8 mouse cellular contexts compared by ENCODE assay signal in the genomic region with DNA sequence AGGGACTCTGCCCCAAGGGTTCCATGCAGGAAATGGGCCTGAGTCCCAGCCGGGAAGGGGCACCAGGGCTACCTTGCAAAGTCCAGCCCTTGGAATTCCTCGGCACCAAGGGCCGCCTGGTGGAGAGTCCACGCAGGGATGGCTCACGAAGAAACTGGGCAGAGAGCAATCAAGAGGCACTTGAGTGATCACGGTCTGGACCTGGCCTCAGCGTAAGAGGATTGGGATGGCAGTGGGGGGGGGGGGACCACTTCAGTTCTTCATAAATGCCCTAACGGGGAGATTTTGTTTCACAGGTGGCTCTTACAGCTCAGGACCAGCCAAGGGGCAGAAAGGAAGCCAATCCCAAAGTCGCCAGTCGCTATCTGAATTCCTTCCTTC. TPM values are rescaled to one million over a fixed set of nuclear protein-coding genes. Genes with fewer than 3 reads are reported as not detected.
DNase-seq lines count a peak whose midpoint lies in the region; ATAC-seq and TF ChIP-seq lines count a peak whose summit lies in the region.

No protein-coding gene starts in this region.

- peaks cover 6% of the 10 kb centered on the region; the same call in 1 of the 2 replicates for H3K36me3 ChIP-seq in heart, embryonic 13.5 days
- no peaks in the 10 kb centered on the region for H3K36me3 ChIP-seq in forebrain, embryonic 15.5 days
- no peaks in the 10 kb centered on the region for H3K36me3 ChIP-seq in myocyte (ENCODE audit: control insufficient read depth, insufficient read depth)

- H3K27ac ChIP-seq in heart, embryonic 13.5 days (replicated peaks), result peak overlapping the region; percentile 85
- peak overlapping the region; percentile 86 for H3K27ac ChIP-seq in forebrain, embryonic 15.5 days (replicated peaks)

- peak overlapping the region; percentile 24 for H3K4me3 ChIP-seq in heart, embryonic 13.5 days
- no peak overlapping the region for H3K4me3 ChIP-seq in forebrain, embryonic 15.5 days
- no peak overlapping the region for H3K4me3 ChIP-seq in myocyte

- 7% methylated on average over 10 of the region's 10 CpGs for WGBS in heart, embryonic 13.5 days
- WGBS in forebrain, embryonic 15.5 days, result 5% methylated on average over 10 of the region's 10 CpGs

- H3K4me1 ChIP-seq in heart, embryonic 13.5 days, result peaks cover 54% of the 10 kb centered on the region
- H3K4me1 ChIP-seq in forebrain, embryonic 15.5 days, result peaks cover 51% of the 10 kb centered on the region

- DNase-seq in heart, postnatal 4 days, result no peak
- peak; percentile 77 to 87 for DNase-seq in kidney, postnatal 25 days
- no peak for DNase-seq in adipocyte (ENCODE audit: low spot score)
- no peak for DNase-seq in layer of hippocampus, adult 18-20 months (ENCODE audit: low spot score in 2 of 2)

- H3K79me2 ChIP-seq in myocyte (ENCODE audit: control insufficient read depth, insufficient read depth), result no peaks in the 10 kb centered on the region

- H3K9ac ChIP-seq in heart, embryonic 13.5 days, result peak overlapping the region; percentile 77
- H3K9ac ChIP-seq in forebrain, embryonic 15.5 days (replicated peaks), result no peak overlapping the region

- peak overlapping the region; percentile 64 for H3K4me2 ChIP-seq in heart, embryonic 13.5 days
- peak overlapping the region; percentile 19 for H3K4me2 ChIP-seq in forebrain, embryonic 15.5 days (replicated peaks)
- peak overlapping the region; percentile 1 for H3K4me2 ChIP-seq in myocyte (ENCODE audit: low read depth)

- no peaks in the 10 kb centered on the region for H3K27me3 ChIP-seq in heart, embryonic 13.5 days (replicated peaks)
- H3K27me3 ChIP-seq in forebrain, embryonic 15.5 days, result no peaks in the 10 kb centered on the region
- no peaks in the 10 kb centered on the region for H3K27me3 ChIP-seq in myocyte (ENCODE audit: control insufficient read depth, insufficient read depth, insufficient read length)

- TF ChIP-seq POLR2A in myocyte (IDR thresholded peaks at IDR 0.05; ENCODE audit: insufficient read length, low read depth), result no peak

- no peaks in the 10 kb centered on the region for H3K9me3 ChIP-seq in heart, embryonic 13.5 days
- no peaks in the 10 kb centered on the region for H3K9me3 ChIP-seq in forebrain, embryonic 15.5 days

- ATAC-seq in heart, embryonic 13.5 days (ENCODE audit: extremely low read depth, insufficient number of reproducible peaks, low FRiP score, low TSS enrichment), result no peak
- no peak for ATAC-seq in forebrain, embryonic 15.5 days (replicated peaks)
- no peak for ATAC-seq in inflammation-experienced regulatory T-cells, adult 6 months

- H3ac ChIP-seq in myocyte (ENCODE audit: control insufficient read depth, insufficient read length), result no peak overlapping the region

TF ChIP-seq in myocyte, 11 proteins besides CTCF, POLR2A, EP300 and RAD21:
- TF ChIP-seq E2F4 (IDR thresholded peaks at IDR 0.05; ENCODE audit: insufficient read depth), result no peak
- TF ChIP-seq TCF3 (IDR thresholded peaks at IDR 0.05; ENCODE audit: insufficient read length, low read depth), result no peak
- TF ChIP-seq CEBPB (IDR thresholded peaks at IDR 0.05; ENCODE audit: insufficient read depth, poor library complexity, severe bottlenecking), result no peak
- TF ChIP-seq USF1 (IDR thresholded peaks at IDR 0.05; ENCODE audit: low read depth), result no peak
- no peak for TF ChIP-seq REST (IDR thresholded peaks at IDR 0.05; ENCODE audit: insufficient read depth, insufficient read length)
- TF ChIP-seq SRF (IDR thresholded peaks at IDR 0.05; ENCODE audit: control insufficient read depth, insufficient read length, low read depth), result no peak
- TF ChIP-seq POLR2AphosphoS2 (IDR thresholded peaks at IDR 0.05; ENCODE audit: insufficient read length, low read depth), result no peak
- no peak for TF ChIP-seq MYOG (IDR thresholded peaks at IDR 0.05; ENCODE audit: control insufficient read depth in 1 of 3, insufficient read depth in 1 of 3, insufficient read length in 2 of 3, low read depth in 2 of 3)
- no peak for TF ChIP-seq MYOD1 (IDR thresholded peaks at IDR 0.05; ENCODE audit: control insufficient read depth in 1 of 3, insufficient read length in 2 of 3, low read depth in 2 of 3)
- TF ChIP-seq MAX (IDR thresholded peaks at IDR 0.05; ENCODE audit: low read depth), result no peak
- no peak for TF ChIP-seq TCF12 (IDR thresholded peaks at IDR 0.05; ENCODE audit: insufficient read depth, poor library complexity, severe bottlenecking)

RNA-seq across cellular contexts. Expression of a gene that starts 41.7 kb away (rescaled TPM):
- polyA plus RNA-seq in heart, embryonic 13.5 days (2015; fragmentation: Nextera tagmentation; extraction: Ambion mirVana), result 15.3 and 18.2 TPM in 2 replicates
- 10 to 100 TPM; 45.9 to 46.7 TPM for total RNA-seq in heart, postnatal 4 days (2021)
- polyA plus RNA-seq in forebrain, embryonic 15.5 days (2015; fragmentation: Nextera tagmentation; extraction: Ambion mirVana), result 24.5 and 26.9 TPM in 2 replicates
- 34.7 TPM for polyA plus RNA-seq in myocyte (2012; fragmentation: generic; extraction: Trizol)
- polyA plus RNA-seq in inflammation-experienced regulatory T-cells, adult 6 months (2017; shearing (Covaris generic)), result under 1 TPM in 1 of 3 experiments, not detected in 2; 0.12 TPM
- total RNA-seq in layer of hippocampus, adult 18-20 months (2021), result 10 to 100 TPM; 37.0 to 45.2 TPM

Comparison
In these comparisons a context has a peak if more than half of its experiments do, and no peak if none do; other contexts are left out.
1. H3K4me2 ChIP-seq: peak in every context shown above with its lines; median percentile 64 in heart, embryonic 13.5 days; 19 in forebrain, embryonic 15.5 days; 1 in myocyte.
2. DNase-seq: peak in kidney, postnatal 25 days (2 of 2); none in heart, postnatal 4 days (single experiment), adipocyte (single experiment) and layer of hippocampus, adult 18-20 months (0 of 2).
3. RNA of a gene that starts 41.7 kb away (polyA plus RNA-seq): 34.7 TPM in myocyte (single experiment), 24.5 to 26.9 TPM in forebrain, embryonic 15.5 days and 15.3 to 18.2 TPM in heart, embryonic 13.5 days; 0.12 TPM in inflammation-experienced regulatory T-cells, adult 6 months; every median in the first group is over 10 times any median in the second.